Mouse (Mus musculus) ovary, postnatal 36 days (tissue): ENCODE data around the gene Gm17657.
"Not testable (repeated sequence)": the region's sequence is repeated elsewhere in the genome, so short reads cannot be mapped to it uniquely, and the experiment has no call there.

Experiments
- DNase-seq: peaks from one replicate; pipeline ENCODE4 v3.0.0; 2022; ENCODE audit warnings: low spot score, mixed read lengths

Gm17657 gene

DNA sequence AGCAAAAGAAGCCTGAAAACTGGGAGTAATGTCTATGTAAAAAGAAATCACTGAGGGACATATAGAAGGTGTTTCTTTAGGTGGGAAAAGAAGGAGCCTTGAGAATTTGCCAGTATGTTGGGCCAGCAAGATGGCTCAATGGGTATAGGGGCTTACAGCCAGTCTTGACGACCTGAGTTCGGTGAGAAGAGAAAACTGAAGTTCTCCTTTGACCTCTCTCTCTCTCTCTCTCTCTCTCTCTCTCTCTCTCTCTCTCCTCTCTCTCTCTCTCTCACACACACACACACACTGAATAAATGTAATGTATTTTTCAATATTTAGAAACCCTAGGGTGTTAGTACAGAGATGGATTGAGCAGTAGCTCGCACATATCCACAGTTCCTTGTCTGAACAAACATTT lies 944 bp downstream of the Gm17657 start:
- no peak for DNase-seq

DNA sequence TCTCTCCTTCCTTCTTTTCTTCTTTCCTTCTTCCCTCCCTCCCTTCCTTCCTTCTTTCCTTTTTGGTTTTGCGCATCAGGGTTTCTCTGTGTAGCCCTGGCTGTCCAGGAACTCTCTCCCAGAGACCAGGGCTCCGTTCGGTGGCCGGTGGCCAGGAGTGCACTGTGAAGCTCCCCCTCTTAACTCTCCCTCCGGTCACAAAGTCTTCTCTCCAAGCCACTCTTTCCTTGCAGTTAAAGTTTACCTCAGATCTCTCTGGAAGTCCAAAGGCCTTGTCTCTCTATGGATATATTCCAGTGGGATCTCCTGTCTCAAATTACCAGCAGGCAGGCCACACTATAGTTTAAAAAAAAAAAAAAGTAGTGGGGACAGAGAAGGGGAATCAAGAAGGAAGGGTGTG lies 4.2 kb downstream of the Gm17657 start:
- DNase-seq, result no peak

DNA sequence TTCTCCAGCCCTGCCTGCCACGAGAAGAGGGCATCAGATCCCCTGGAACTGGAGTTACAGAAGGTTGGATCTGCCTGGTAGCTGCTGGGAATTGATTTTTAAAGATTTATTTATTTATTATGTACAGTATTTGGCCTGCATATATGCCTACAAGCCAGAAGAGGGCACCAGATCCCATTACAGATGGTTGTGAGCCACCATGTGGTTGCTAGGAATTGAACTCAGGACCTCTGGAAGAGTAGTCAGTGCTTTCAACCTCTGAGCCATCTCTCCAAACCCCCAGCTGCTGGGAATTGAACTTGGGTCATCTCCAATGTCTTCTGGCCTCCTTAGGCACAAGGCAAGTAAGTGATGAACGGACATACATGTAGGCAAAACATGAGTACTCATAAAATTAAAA lies 5.4 kb downstream of the Gm17657 start:
- no peak for DNase-seq

DNA sequence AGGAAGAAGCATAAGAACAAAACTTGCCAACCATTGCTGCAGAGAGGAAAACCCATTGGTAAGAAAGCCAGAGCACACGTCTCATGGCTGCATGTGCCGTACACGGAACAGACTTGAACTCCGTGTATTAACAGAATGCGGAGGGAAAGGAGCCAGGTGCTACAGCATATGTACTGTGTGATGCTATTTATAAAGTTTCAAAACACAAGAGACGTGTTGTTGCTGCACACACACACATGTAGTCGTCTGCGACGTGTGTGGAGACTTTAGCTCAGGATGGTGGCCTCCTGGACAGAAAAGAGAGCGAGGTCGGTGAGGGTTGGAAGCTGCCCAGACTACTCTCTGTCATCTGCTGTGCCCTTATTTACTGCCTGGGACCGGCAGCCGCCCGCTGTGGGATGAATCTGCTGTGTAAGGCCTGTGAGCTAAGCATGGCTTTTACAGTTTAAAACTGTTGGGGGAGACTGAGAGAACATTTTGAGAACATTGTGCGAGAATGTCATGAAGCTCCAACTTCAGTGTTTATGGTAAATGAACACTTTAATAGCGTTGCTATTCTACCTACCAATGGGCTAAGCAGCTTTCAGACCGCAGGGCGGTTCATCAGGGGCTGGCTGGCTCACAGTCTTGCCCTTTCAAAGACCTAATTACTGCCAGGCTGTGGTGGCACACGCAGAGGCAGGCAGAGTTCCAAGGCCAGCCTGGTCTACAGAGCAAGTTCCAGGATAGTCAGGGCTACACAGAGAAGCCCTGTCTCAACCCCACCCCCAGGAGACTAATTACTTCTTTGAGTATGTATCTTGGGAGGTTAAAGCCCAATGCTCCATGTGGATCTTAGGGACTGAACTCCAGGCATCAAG lies 6.4 kb downstream of the Gm17657 start:
- DNase-seq, result no peak

DNA sequence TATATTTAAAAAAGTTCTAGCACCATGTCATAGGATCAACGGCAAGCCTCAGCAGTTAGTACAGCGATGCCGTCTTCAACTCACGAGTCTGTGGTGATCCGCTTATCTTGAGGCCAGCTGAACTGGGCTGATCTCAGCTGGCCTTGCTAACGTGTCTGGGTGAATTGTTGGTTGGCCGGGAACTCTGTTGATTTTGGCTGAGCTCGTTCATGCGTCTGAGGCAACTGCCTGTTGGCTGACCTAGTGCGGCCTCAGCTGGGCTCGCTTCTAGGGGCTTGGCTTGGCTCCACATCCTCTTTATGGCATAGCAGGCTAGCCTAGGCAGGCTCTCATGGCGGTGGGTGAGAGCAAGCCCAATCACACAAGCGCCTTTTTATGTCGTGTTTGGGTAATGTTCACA lies 8.0 kb downstream of the Gm17657 start:
- DNase-seq, result peak; percentile 68

DNA sequence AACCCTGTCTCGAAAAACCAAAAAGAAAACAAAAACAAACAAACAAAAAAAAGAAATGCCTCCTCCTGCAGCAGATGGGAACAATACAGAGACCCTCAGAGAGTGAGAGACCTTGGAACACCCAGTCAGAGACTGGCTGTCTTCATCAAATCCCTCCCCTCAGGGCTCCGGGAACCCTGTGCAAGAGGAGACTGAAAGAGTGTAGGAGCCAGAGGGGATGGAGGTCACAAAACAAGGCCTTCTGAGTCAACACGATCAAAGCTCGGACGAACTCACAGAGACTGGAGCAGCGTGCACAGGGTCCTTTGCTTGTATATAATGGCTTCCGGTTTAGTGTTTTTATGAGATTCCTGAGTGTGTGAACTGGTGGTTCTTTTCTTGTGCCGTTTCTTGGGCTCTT lies 9.0 kb downstream of the Gm17657 start:
- no peak for DNase-seq

DNA sequence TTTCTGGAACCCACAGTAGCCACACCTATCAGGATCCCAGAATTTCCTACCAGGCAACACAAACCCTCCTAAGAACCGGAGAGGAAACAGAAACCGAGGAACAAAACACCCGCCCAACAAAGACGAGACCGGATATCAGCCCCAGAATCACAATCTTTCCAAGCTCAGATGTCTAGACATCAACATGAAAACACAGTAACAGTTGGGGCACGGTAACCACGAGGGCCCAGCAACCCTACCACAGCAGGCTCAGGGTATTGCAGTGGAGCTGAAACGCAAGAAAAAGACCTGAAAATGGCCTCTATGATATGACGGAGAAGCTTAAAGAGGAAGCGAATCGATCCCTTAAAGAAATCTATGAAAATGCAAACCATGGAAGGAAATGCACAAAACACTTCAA lies 15.6 kb downstream of the Gm17657 start:
- no peak for DNase-seq

DNA sequence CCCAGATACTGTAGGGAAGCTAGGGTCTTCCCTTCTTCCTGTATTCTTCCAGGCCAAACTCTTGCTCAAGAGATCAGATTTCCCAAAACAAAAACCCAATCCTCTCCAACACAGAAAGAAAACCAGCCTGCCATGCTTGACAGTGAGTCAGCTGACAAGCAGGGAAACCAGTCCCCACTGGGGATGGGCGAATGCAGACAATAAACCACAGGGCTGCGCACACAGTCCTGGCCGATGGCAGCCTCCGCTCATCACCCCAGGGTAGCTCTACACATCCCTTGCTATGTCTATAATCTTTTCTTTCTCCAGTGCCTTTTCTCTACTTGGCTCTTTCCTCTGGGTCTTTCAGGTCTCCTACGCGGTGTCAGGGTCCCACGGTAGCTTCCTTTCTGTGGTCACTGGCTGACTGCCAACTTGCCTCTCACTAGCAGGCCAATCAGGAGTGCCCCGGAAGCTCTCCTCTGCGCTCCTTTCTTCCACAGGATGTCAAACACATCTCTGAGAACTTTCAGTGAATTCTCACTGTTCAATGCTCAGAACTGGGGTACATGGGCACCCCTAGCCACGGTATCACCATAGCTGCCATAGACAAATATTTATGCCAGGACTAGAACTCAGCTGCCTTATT lies 17.6 kb downstream of the Gm17657 start:
- no peak for DNase-seq

DNA sequence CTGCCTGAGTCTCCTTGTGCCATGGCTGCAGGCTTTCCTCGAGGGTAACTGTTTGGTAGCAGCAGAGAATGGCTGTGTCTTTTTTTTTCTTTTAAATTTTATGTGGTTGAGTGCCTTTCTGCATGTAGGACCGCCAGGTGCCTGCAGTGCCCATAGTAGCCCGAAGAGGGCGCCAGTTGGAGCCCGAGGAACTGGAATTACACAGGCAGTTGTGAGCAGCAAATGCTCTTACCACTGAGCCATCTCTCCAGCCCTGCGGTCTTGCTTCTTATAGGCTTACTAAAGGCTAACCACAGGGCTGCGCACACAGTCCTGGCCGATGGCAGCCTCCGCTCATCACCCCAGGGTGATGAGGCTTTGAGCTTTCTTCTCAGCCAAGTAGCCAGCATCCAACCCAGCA lies 18.2 kb downstream of the Gm17657 start:
- no peak for DNase-seq

DNA sequence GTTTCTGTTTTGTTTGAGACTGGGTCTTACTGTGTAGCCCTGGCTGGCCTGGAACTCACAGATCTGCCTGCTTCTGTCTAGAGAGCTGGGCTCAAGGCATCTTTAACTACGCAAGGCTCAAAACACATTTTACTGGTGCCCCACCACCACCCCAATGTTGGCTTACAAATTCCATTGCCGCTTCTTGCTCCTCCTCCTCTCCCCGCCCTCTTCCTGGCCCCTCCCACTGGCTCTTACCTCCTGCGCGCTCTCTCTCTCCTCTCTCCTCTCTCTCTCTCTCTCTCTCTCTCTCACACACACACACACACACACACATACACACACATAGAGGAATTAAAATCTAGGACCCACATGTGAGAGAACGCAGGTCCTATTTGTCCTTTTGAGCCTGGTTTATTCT lies 18.9 kb downstream of the Gm17657 start:
- no peak for DNase-seq

DNA sequence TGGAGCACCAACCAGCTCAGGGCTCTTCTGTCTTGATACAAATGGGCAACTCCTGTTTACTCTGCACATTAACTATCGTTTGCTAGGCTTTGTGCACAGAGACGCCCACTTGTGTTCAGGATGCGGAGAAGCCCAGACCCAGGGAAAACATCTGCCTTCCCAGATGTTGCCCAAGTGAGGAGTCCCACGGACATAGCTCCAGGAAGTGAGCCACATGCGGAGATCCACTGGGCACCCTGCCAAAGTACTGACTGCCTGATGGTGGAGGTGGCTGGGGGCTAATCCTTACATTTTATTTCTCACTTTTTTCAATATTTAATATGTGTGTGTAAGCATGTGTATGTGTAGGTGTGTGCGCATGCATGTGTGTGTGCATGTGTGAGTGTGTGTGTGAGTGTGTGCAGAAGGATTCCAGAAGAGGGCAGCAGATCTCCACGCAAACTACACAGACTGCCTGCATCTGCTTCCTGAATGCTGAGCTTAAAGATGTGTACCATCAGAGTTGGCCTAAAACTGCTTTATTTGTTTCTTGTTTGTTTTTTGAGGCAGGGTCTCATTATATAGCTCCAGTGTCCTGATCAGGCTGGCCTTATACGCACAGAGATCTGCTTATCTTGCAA lies 20.8 kb downstream of the Gm17657 start:
- DNase-seq, result no peak

DNA sequence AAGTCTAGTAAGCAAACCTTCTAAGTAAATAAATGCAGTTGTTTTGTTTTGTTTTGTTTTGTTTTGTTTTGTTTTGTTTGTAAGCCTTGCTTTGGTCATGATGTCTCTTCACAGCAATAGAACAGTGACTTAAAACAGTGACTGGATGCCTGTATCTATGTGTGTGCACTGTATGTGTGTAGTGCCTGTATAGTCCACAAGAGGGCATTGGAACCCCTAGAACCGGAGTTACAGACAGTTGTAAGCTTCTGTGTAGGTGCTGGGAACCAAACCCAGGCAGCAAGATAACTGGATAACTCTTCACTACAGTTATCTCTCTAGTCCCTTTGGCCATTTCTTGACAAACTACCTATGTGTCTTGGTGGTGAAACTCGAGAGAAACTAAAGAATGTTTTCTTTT lies 23.8 kb downstream of the Gm17657 start:
- no peak for DNase-seq

DNA sequence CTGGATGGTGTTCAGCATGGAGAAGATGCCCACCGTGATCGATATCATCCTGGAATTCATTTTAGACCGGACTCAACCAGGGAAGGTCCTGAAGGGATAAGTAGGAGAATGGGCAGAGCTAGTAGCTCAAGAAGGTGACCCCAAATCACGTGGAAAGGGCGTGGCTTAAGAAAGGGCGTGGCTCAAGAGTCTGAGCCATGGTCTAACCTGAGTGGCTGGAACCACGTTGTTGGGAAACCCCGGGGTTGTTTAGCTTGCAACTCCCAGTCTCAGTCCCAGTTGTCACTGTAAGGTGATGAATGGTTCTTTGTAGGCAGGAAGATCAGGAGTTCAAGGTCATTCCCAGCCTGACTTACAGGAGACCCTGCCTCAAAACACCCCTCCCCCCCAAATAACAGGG lies 29.7 kb downstream of the Gm17657 start:
- DNase-seq, result no peak

DNA sequence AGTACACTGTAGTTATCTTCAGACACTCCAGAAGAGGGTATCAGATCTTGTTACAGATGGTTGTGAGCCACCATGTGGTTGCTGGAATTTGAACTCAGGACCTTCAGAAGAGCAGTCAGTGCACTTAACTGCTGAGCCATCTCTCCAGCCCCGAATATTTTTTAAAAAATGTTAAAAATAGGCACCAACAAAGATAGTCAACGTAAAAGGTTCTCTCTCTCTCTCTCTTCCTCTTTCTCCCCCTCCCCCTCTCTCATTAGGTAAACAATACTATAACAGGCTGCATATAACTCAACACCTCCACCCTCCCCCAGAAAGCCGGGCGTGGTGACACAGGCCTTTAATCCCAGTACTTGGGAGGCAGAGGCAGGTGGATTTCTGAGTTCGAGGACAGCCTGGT lies 30.8 kb downstream of the Gm17657 start:
- DNase-seq, result not testable (repeated sequence)

DNA sequence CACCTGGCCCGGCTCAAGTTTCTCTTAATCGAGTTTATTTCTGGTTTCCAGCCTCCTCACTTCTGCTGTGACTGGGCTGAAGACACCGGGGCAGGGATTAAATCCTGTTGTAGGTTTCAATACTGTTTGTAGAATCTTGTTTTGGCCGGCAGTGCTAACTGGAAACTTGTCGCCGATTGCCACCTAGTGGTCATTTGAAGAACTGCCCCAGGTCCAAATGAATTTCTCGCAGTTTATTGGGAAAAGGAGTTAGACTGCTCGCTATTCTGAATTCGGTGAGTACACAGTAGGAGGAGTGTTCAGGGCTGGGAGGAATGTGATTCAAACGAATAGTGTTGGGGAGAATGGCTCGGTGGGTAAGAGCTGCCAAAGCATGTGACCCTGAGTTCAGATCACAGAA lies 35.0 kb downstream of the Gm17657 start:
- peak; percentile 68 for DNase-seq

DNA sequence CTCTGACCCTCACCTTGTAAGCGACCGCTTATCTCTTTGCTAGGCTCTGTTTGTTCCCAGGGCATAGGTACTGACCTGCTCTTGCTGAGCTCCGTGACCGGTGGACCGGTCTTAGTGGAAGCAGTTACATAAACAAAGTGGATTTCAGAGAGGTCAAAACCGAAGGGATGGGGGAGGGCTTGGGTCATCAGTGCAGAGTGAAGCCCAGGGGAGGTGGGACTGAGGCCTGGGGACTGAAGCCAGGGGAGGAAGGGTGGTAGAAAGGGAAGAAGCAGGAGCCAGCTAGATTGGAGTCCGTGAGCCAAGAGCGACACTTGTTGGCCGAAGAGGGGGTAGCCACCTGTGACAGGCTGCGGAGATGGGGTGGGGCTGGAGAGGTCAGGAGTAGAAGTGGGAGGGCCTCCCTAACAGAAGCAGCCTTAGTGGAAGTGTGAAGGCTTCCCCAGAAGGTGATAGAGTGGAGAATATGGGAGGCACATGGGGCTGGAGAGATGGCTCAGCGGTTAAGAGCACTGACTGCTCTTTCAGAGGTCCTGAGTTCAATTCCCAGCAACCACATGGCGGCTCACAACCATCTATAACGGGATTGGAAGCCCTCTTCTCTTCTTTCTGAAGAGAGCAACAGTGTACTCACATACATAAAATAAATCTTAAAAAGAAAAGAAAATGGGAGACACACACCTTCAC lies 36.3 kb downstream of the Gm17657 start:
- peak; percentile 66 for DNase-seq

DNA sequence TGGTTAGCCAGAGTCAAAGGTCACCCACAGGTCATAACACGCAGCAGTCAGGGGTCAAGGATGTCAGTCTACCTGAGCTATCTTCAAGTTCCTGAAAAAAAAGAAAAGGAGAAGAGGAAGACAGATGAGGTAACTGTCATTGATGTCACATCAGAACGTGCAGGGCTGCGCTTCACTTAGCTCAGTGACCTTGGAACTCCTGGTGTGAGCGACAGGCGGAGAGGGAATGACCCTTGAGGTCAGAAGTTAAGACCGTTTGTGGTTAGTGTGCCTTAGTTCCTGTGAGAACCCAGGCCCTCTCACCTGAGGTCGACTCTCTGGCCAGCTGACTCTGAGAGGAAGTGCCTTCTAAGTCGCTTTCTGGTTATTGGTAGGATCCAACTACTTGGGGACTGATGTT lies 38.7 kb downstream of the Gm17657 start:
- DNase-seq, result no peak

DNA sequence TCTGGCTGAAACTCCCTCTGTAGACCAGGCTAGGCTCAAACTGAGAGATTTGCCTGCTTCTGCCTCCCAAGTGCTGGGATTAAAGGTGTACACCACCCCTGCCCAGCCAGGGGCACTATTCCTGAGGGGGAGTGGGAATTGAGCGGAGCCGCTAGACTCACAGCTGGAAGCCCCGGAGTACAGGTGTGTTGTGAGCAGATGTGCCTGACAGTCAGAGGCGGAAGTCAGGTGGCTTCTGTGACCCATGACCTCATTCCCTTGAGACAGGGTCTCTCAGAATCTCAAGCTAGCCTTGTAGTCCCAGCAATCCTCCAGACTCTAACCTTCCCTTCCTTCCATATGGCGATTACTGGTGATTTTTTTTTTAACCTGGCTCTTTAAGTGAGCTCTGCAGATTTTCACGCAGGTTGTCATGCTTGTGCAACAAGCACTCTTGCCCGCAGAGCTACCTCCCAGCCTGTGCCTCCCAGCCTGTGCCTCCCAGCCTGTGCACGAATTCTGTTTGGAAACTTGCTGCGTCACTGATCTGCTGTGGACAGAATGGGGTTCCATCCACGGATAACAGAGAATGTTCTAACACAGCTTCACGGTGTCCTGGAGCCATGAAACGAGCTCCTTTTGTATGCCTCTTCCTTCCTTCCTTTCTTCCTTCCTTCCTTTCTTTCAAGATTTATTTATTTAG lies 40.4 kb downstream of the Gm17657 start:
- DNase-seq, result no peak

DNA sequence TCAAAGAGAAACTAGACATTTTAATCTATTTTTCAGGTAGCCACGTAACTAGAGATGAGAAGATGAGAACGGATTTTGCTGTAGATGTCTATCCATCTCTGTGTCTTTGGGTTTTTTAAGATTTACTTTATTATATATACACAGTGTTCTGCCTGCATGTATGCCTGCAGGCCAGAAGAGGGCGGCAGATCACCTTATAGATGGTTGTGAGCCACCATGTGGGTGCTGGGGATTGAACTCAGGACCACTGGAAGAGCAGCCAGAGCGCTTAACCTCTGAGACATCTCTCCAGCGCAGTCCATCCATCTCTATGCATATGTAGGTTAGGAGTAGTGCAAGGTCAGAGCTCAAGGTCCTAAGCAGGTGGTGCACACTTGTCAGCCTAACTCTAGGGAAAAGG lies 45.7 kb downstream of the Gm17657 start:
- no peak for DNase-seq

DNA sequence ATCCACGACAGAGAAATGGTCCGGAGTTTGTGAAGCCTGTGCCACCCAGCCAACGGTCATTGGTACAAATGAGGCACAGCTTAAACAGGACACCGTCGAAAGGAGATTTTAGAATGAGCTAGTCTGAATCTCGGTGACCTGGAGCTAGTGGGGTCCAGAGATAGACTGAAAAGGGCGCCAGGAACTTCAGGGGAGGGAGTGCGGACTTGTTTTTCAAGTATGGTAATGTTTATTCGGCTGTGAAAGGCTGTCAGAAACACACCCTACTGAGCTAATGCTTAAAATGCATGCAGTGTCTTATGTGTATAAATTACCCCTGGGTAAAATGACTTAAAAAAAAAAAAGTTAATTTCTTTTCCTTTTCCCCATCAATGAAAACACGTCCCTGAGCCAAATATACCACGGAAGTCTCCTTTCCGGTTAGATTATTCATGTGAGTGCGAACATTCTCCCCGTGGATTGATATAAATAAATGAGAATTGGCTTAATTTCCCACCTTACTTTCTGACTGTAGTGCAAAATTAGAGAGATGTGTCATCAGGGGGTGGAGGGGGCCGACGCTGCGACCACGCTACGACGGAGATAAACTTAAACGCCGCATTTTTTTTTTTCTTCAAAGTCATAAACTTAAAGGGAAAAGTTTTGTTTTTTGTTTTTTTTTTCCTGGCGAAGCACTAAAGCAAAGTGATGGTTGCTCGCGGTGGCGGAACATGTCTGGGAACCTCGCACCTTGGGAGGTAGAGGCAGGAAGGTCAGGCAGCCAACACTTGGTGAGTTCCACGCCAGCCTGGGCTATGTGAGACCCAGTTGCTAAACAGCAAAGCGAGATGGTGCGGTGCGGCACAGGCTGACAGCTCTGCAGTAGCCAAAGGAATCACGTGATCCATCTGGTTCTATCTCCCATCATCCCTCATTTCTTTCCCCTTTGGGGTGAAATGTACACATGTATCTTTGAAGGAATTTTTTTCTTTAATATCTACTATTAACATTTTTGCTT lies 46.5 kb downstream of the Gm17657 start:
- no peak for DNase-seq
